In the genomic region with DNA sequence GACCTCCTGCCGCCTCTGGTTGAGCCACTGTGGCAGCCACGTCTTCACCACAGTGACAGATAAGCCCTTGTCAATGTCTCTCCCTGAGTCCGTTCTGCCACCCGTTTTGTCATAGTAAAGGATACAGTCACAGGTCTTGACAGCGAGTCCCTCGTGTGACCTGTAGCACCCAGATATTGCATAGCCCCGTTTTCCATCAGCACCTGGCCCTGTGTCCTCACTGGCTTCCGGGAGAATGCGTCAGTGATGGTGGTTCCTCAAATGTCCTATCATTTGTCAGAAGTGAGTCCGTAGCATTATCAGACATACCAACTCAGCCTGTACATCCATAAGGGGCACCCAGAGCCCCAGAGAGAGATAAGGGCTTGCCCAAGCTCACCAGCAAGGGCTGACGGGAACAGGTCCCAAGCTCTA, we compare ENCODE assay signal across 11 mouse cellular contexts. TPM values are rescaled to one million over a fixed set of nuclear protein-coding genes. Genes with fewer than 3 reads are reported as not detected.
DNase-seq lines count a peak whose midpoint lies in the region; ATAC-seq and TF ChIP-seq lines count a peak whose summit lies in the region.
"Had no signal": no experiment of that assay in that cellular context is flagged by ENCODE, and none has a peak within 500 bp of the region (broad histone marks: within the 10 kb centered on the region; RNA-seq: fewer than 3 reads in every experiment).

No protein-coding gene starts in this region.

- H3K4me2 ChIP-seq in heart, embryonic 13.5 days, result peak overlapping the region; percentile 63
- H3K4me2 ChIP-seq in liver, postnatal 0 days (ENCODE audit: low read depth, low read length), result peak overlapping the region; percentile 66
- no peak overlapping the region for H3K4me2 ChIP-seq in hindbrain, embryonic 16.5 days (ENCODE audit: low read length)
- no peak overlapping the region for H3K4me2 ChIP-seq in hindbrain, embryonic 12.5 days (replicated peaks)

- peak overlapping the region; percentile 91 for H3K27ac ChIP-seq in heart, embryonic 10.5 days
- peak overlapping the region; percentile 96 for H3K27ac ChIP-seq in MEL (ENCODE audit: control insufficient read depth, low read depth, low read length)
- H3K27ac ChIP-seq in heart, embryonic 13.5 days (replicated peaks), result peak overlapping the region; percentile 97
- H3K27ac ChIP-seq in liver, postnatal 0 days (ENCODE audit: low read depth), result peak overlapping the region; percentile 90
- no peak overlapping the region for H3K27ac ChIP-seq in hindbrain, embryonic 16.5 days (ENCODE audit: low read depth, low read length)
- no peak overlapping the region for H3K27ac ChIP-seq in hindbrain, embryonic 12.5 days
- H3K27ac ChIP-seq: forebrain, embryonic 10.5 days had no signal

- WGBS in heart, embryonic 10.5 days, result 31% methylated on average over 11 of the region's 11 CpGs
- 38% methylated on average over 11 of the region's 11 CpGs for WGBS in heart, embryonic 13.5 days
- 41% methylated on average over 11 of the region's 11 CpGs for WGBS in liver, postnatal 0 days (ENCODE audit: insufficient replicate concordance)
- whole genome bisulfite sequencing in hindbrain, embryonic 16.5 days, result 82% methylated on average over 11 of the region's 11 CpGs
- 85% methylated on average over 11 of the region's 11 CpGs for WGBS in hindbrain, embryonic 12.5 days

- TF ChIP-seq EP300 in MEL (IDR thresholded peaks at IDR 0.05; ENCODE audit: low read depth in 1 of 2, low read length in 2 of 2), result peak; percentile 40 to 77; a peak in 3 of 4 replicates
- TF ChIP-seq EP300 in liver, postnatal 0 days (IDR thresholded peaks at IDR 0.05; ENCODE audit: low read depth), result peak; percentile 70

- H3K4me3 ChIP-seq in heart, embryonic 10.5 days, result peak overlapping the region; percentile 39
- peak overlapping the region; percentile 53 to 73 for H3K4me3 ChIP-seq in MEL (ENCODE audit: control insufficient read depth in 1 of 2, insufficient read depth in 1 of 2, low read depth in 2 of 2, low read length in 2 of 2)
- H3K4me3 ChIP-seq in heart, embryonic 13.5 days, result peak overlapping the region; percentile 20
- H3K4me3 ChIP-seq in liver, postnatal 0 days (ENCODE audit: low read depth, low read length), result peak overlapping the region; percentile 21; the same call in 1 of the 2 replicates
- no peak overlapping the region for H3K4me3 ChIP-seq in hindbrain, embryonic 16.5 days (ENCODE audit: low read length)
- no peak overlapping the region for H3K4me3 ChIP-seq in hindbrain, embryonic 12.5 days
- H3K4me3 ChIP-seq: forebrain, embryonic 10.5 days had no signal

- no peaks in the 10 kb centered on the region for H3K27me3 ChIP-seq in heart, embryonic 10.5 days (ENCODE audit: insufficient read depth, poor library complexity, severe bottlenecking)
- H3K27me3 ChIP-seq in MEL (ENCODE audit: control insufficient read depth in 1 of 2, insufficient read depth in 2 of 2, low read length in 2 of 2), result no peaks in the 10 kb centered on the region
- H3K27me3 ChIP-seq in heart, embryonic 13.5 days (replicated peaks), result no peaks in the 10 kb centered on the region
- H3K27me3 ChIP-seq in liver, postnatal 0 days (ENCODE audit: insufficient read depth, low read length), result no peaks in the 10 kb centered on the region
- H3K27me3 ChIP-seq in hindbrain, embryonic 16.5 days (replicated peaks; ENCODE audit: control insufficient read depth, insufficient read depth, low read length), result no peaks in the 10 kb centered on the region
- no peaks in the 10 kb centered on the region for H3K27me3 ChIP-seq in hindbrain, embryonic 12.5 days

- no peak for DNase-seq in heart, embryonic 10.5 days (ENCODE audit: low spot score)
- no peak for DNase-seq in heart, postnatal 4 days
- DNase-seq in MEL (ENCODE audit: low read depth, low spot score), result peak; percentile 86
- DNase-seq in liver, postnatal 0 days, result peak; percentile 43
- no peak for DNase-seq in testis, postnatal 10 days (ENCODE audit: low spot score)
- DNase-seq: cerebellum, adult 2 months had no signal

- no peak for ATAC-seq in heart, embryonic 13.5 days (ENCODE audit: extremely low read depth, insufficient number of reproducible peaks, low FRiP score, low TSS enrichment)
- ATAC-seq in liver, postnatal 0 days, result peak; percentile 6; the same call in 1 of the 2 replicates
- no peak for ATAC-seq in hindbrain, embryonic 16.5 days
- no peak for ATAC-seq in hindbrain, embryonic 12.5 days (ENCODE audit: low FRiP score)
- ATAC-seq: midbrain, embryonic 16.5 days had no signal

- TF ChIP-seq CTCF in MEL (IDR thresholded peaks at IDR 0.05 in 2 of 3, conservative IDR thresholded peaks at IDR 0.05 in 1 of 3; ENCODE audit: control insufficient read depth in 1 of 3, insufficient read depth in 1 of 3, low read depth in 2 of 3, low read length in 3 of 3, poor library complexity in 1 of 3, severe bottlenecking in 1 of 3), result no peak
- no peak for TF ChIP-seq CTCF in liver, postnatal 0 days (IDR thresholded peaks at IDR 0.05; ENCODE audit: low read depth)

- TF ChIP-seq POLR2A in MEL (IDR thresholded peaks at IDR 0.05; ENCODE audit: control insufficient read depth in 1 of 2, insufficient read depth in 1 of 2, low read depth in 1 of 2, low read length in 2 of 2, poor library complexity in 1 of 2), result peak in 1 of 2 experiments; percentile 60; a peak in 2 of 4 replicates

- peaks cover 43% of the 10 kb centered on the region for H3K4me1 ChIP-seq in heart, embryonic 10.5 days
- peaks cover 0 to 8% of the 10 kb centered on the region in 2 experiments; a peak in 2 of 4 replicates for H3K4me1 ChIP-seq in MEL (ENCODE audit: control insufficient read depth in 1 of 2, insufficient read depth in 2 of 2, low read length in 2 of 2)
- peaks cover 47% of the 10 kb centered on the region for H3K4me1 ChIP-seq in heart, embryonic 13.5 days
- peaks cover 32% of the 10 kb centered on the region for H3K4me1 ChIP-seq in liver, postnatal 0 days (ENCODE audit: insufficient read depth)
- H3K4me1 ChIP-seq in hindbrain, embryonic 16.5 days (ENCODE audit: control insufficient read depth, insufficient read depth, low read depth, low read length), result peaks cover 8% of the 10 kb centered on the region; the same call in 1 of the 2 replicates
- peaks cover 14% of the 10 kb centered on the region for H3K4me1 ChIP-seq in hindbrain, embryonic 12.5 days

- peak overlapping the region; percentile 71 for H3K9ac ChIP-seq in MEL (ENCODE audit: control insufficient read depth, low read depth, low read length, poor library complexity, severe bottlenecking)
- peak overlapping the region; percentile 64 for H3K9ac ChIP-seq in heart, embryonic 13.5 days
- H3K9ac ChIP-seq in liver, postnatal 0 days (replicated peaks), result peak overlapping the region; percentile 28; the same call in 1 of the 2 replicates
- H3K9ac ChIP-seq in hindbrain, embryonic 16.5 days (ENCODE audit: low read depth, low read length), result no peak overlapping the region
- no peak overlapping the region for H3K9ac ChIP-seq in hindbrain, embryonic 12.5 days

- no peak for TF ChIP-seq RAD21 in MEL (IDR thresholded peaks at IDR 0.05; ENCODE audit: low read depth, low read length)

- no peaks in the 10 kb centered on the region; the same call in 1 of the 2 replicates for H3K79me2 ChIP-seq in MEL (ENCODE audit: control insufficient read depth, insufficient read depth, low read length, poor library complexity)

- H3K36me3 ChIP-seq in heart, embryonic 10.5 days, result peaks cover 48% of the 10 kb centered on the region
- H3K36me3 ChIP-seq in MEL (ENCODE audit: control insufficient read depth in 1 of 2, insufficient read depth in 2 of 2, low read length in 2 of 2), result peaks cover 0 to 7% of the 10 kb centered on the region in 2 experiments; a peak in 2 of 4 replicates
- H3K36me3 ChIP-seq in heart, embryonic 13.5 days, result peaks cover 45% of the 10 kb centered on the region
- peaks cover 33% of the 10 kb centered on the region for H3K36me3 ChIP-seq in liver, postnatal 0 days (replicated peaks; ENCODE audit: insufficient read depth, low read length)
- peaks cover 18% of the 10 kb centered on the region for H3K36me3 ChIP-seq in hindbrain, embryonic 16.5 days (ENCODE audit: control insufficient read depth, insufficient read depth, low read length)
- H3K36me3 ChIP-seq in hindbrain, embryonic 12.5 days, result peaks cover 45% of the 10 kb centered on the region

- no peaks in the 10 kb centered on the region for H3K9me3 ChIP-seq in heart, embryonic 10.5 days
- H3K9me3 ChIP-seq in MEL (replicated peaks; ENCODE audit: insufficient read depth, low read length), result no peaks in the 10 kb centered on the region
- H3K9me3 ChIP-seq in heart, embryonic 13.5 days, result peaks cover 3% of the 10 kb centered on the region; the same call in 1 of the 2 replicates
- H3K9me3 ChIP-seq in liver, postnatal 0 days (ENCODE audit: low read length), result no peaks in the 10 kb centered on the region
- no peaks in the 10 kb centered on the region for H3K9me3 ChIP-seq in hindbrain, embryonic 16.5 days (ENCODE audit: control insufficient read depth, low read length)
- H3K9me3 ChIP-seq in hindbrain, embryonic 12.5 days (replicated peaks), result no peaks in the 10 kb centered on the region

TF ChIP-seq in MEL, 35 proteins besides CTCF, POLR2A, EP300 and RAD21 (continues in another document):
- peak; percentile 76 for TF ChIP-seq ETS1 (IDR thresholded peaks at IDR 0.05; ENCODE audit: low read depth, low read length)
- TF ChIP-seq USF1 (IDR thresholded peaks at IDR 0.05; ENCODE audit: low read depth, low read length), result peak; percentile 20; the same call in 1 of the 2 replicates

RNA-seq across cellular contexts. Expression of gene Srrm1, which starts 38.7 kb away (rescaled TPM):
- 162 and 193 TPM in 2 replicates for polyA plus RNA-seq in heart, embryonic 10.5 days (2016; fragmentation: Nextera tagmentation; extraction: Ambion mirVana)
- total RNA-seq in heart, postnatal 4 days (2021), result 100 to 1,000 TPM; 132 to 135 TPM
- total RNA-seq in MEL (2012; rRNA removed), result 26.9 and 29.4 TPM in 2 replicates
- 100 to 1,000 TPM; 138 to 285 TPM for polyA plus RNA-seq in MEL (2012; ENCODE audit: insufficient read depth in 1 of 2, insufficient read length in 2 of 2, low read depth in 1 of 2, low replicate concordance in 2 of 2, missing spikeins in 1 of 2)
- 141 and 146 TPM in 2 replicates for polyA plus RNA-seq in heart, embryonic 13.5 days (2015; fragmentation: Nextera tagmentation; extraction: Ambion mirVana)
- polyA plus RNA-seq in liver, postnatal 0 days (2015; fragmentation: Nextera tagmentation; extraction: Ambion mirVana), result 79.3 and 90.6 TPM in 2 replicates
- polyA plus RNA-seq in hindbrain, embryonic 16.5 days (2015; fragmentation: Nextera tagmentation; extraction: Ambion mirVana), result 151 and 163 TPM in 2 replicates
- polyA plus RNA-seq in hindbrain, embryonic 12.5 days (2016; fragmentation: Nextera tagmentation; extraction: Ambion mirVana), result 238 and 258 TPM in 2 replicates

RNA-seq across cellular contexts. Expression of gene Clic4, which starts 41.8 kb away (rescaled TPM):
- 263 and 343 TPM in 2 replicates for polyA plus RNA-seq in heart, embryonic 10.5 days (2016; fragmentation: Nextera tagmentation; extraction: Ambion mirVana)
- total RNA-seq in heart, postnatal 4 days (2021), result 100 to 1,000 TPM; 313 to 318 TPM
- total RNA-seq in MEL (2012; rRNA removed), result 32.9 and 51.1 TPM in 2 replicates
- polyA plus RNA-seq in MEL (2012; ENCODE audit: insufficient read depth in 1 of 2, insufficient read length in 2 of 2, low read depth in 1 of 2, low replicate concordance in 2 of 2, missing spikeins in 1 of 2), result 100 to 1,000 TPM in 1 of 2 experiments, 10 to 100 TPM in 1; 83.8 to 274 TPM
- 202 and 213 TPM in 2 replicates for polyA plus RNA-seq in heart, embryonic 13.5 days (2015; fragmentation: Nextera tagmentation; extraction: Ambion mirVana)
- polyA plus RNA-seq in liver, postnatal 0 days (2015; fragmentation: Nextera tagmentation; extraction: Ambion mirVana), result 52.2 and 64.6 TPM in 2 replicates
- polyA plus RNA-seq in hindbrain, embryonic 16.5 days (2015; fragmentation: Nextera tagmentation; extraction: Ambion mirVana), result 56.1 and 71.0 TPM in 2 replicates
- polyA plus RNA-seq in hindbrain, embryonic 12.5 days (2016; fragmentation: Nextera tagmentation; extraction: Ambion mirVana), result 159 TPM in 2 replicates

Comparison
In these comparisons a context has a peak if more than half of its experiments do, and no peak if none do; other contexts are left out.
1. DNase-seq: peak in MEL (single experiment) and liver, postnatal 0 days (single experiment); none in heart, embryonic 10.5 days (single experiment), heart, postnatal 4 days (single experiment) and testis, postnatal 10 days (single experiment).
2. H3K27ac ChIP-seq: peak in heart, embryonic 10.5 days (single experiment), MEL (single experiment), heart, embryonic 13.5 days (single experiment) and liver, postnatal 0 days (single experiment); none in hindbrain, embryonic 16.5 days (single experiment) and hindbrain, embryonic 12.5 days (single experiment).
3. H3K4me3 ChIP-seq: peak in heart, embryonic 10.5 days (single experiment), MEL (2 of 2), heart, embryonic 13.5 days (single experiment) and liver, postnatal 0 days (single experiment); none in hindbrain, embryonic 16.5 days (single experiment) and hindbrain, embryonic 12.5 days (single experiment).
4. H3K9ac ChIP-seq: peak in MEL (single experiment), heart, embryonic 13.5 days (single experiment) and liver, postnatal 0 days (single experiment); none in hindbrain, embryonic 16.5 days (single experiment) and hindbrain, embryonic 12.5 days (single experiment).
5. H3K4me2 ChIP-seq: peak in heart, embryonic 13.5 days (single experiment) and liver, postnatal 0 days (single experiment); none in hindbrain, embryonic 16.5 days (single experiment) and hindbrain, embryonic 12.5 days (single experiment).